Comparison of ENCODE assay signal across 8 mouse cellular contexts in genomic region chr17:84959665-84960020, GRCm38 (mm10). TPM values are rescaled to one million over a fixed set of nuclear protein-coding genes. Genes with fewer than 3 reads are reported as not detected.
DNase-seq lines count a peak whose midpoint lies in the region; ATAC-seq and TF ChIP-seq lines count a peak whose summit lies in the region.

No protein-coding gene starts in this region.

- H3K4me1 ChIP-seq in cerebellum, adult 2 months (ENCODE audit: control insufficient read depth, insufficient read depth, low read length), result peaks cover 5% of the 10 kb centered on the region; the same call in 1 of the 2 replicates
- H3K4me1 ChIP-seq in megakaryocyte, embryonic 14.5 days, result peaks cover 54% of the 10 kb centered on the region
- peaks cover 17% of the 10 kb centered on the region for H3K4me1 ChIP-seq in limb, embryonic 14.5 days (ENCODE audit: control insufficient read depth, insufficient read depth, low read length)
- H3K4me1 ChIP-seq in stomach, embryonic 16.5 days (ENCODE audit: control insufficient read depth, insufficient read depth, low read length), result peaks cover 21% of the 10 kb centered on the region

- TF ChIP-seq POLR2A in cerebellum, adult 2 months (IDR thresholded peaks at IDR 0.05; ENCODE audit: borderline replicate concordance, insufficient read depth, low read length), result no peak
- no peak for TF ChIP-seq POLR2A in limb, embryonic 14.5 days (IDR thresholded peaks at IDR 0.05; ENCODE audit: borderline replicate concordance, extremely low read depth, insufficient read depth, insufficient read length)

- H3K4me2 ChIP-seq in limb, embryonic 14.5 days (replicated peaks; ENCODE audit: low read depth, low read length, severe bottlenecking), result peak overlapping the region; percentile 65
- peak overlapping the region; percentile 81 for H3K4me2 ChIP-seq in stomach, embryonic 16.5 days (ENCODE audit: low read depth, low read length)

- H3K9me3 ChIP-seq in megakaryocyte, embryonic 14.5 days, result no peaks in the 10 kb centered on the region
- H3K9me3 ChIP-seq in limb, embryonic 14.5 days (ENCODE audit: control insufficient read depth, low read length), result no peaks in the 10 kb centered on the region
- no peaks in the 10 kb centered on the region for H3K9me3 ChIP-seq in stomach, embryonic 16.5 days (replicated peaks; ENCODE audit: control insufficient read depth, low read length)

- peak overlapping the region; percentile 56 for H3K4me3 ChIP-seq in cerebellum, adult 2 months (replicated peaks; ENCODE audit: insufficient read depth, low read depth, low read length)
- H3K4me3 ChIP-seq in megakaryocyte, embryonic 14.5 days (replicated peaks), result peak overlapping the region; percentile 95
- H3K4me3 ChIP-seq in limb, embryonic 14.5 days (replicated peaks; ENCODE audit: low read length), result peak overlapping the region; percentile 93
- peak overlapping the region; percentile 95 for H3K4me3 ChIP-seq in stomach, embryonic 16.5 days (replicated peaks; ENCODE audit: low read length)

- WGBS in cerebellum, adult 2 months, result 19% methylated on average over 3 of the region's 3 CpGs
- WGBS in limb, embryonic 14.5 days, result 65% methylated on average over 3 of the region's 3 CpGs
- WGBS in stomach, embryonic 16.5 days, result 34% methylated on average over 3 of the region's 3 CpGs

- no peak for TF ChIP-seq CTCF in cerebellum, adult 2 months (IDR thresholded peaks at IDR 0.05; ENCODE audit: borderline replicate concordance, insufficient read depth, low read depth, low read length)

- peaks cover 17% of the 10 kb centered on the region for H3K36me3 ChIP-seq in megakaryocyte, embryonic 14.5 days (replicated peaks; ENCODE audit: low read length)
- no peaks in the 10 kb centered on the region for H3K36me3 ChIP-seq in limb, embryonic 14.5 days (ENCODE audit: control insufficient read depth, insufficient read depth, low read length)
- no peaks in the 10 kb centered on the region for H3K36me3 ChIP-seq in stomach, embryonic 16.5 days (ENCODE audit: control insufficient read depth, insufficient read depth, low read length)

- no peak overlapping the region for H3K27ac ChIP-seq in cerebellum, adult 2 months (ENCODE audit: insufficient read depth, low read length)
- H3K27ac ChIP-seq in limb, embryonic 14.5 days (replicated peaks; ENCODE audit: low read depth, low read length), result no peak overlapping the region
- H3K27ac ChIP-seq in stomach, embryonic 16.5 days (ENCODE audit: low read length), result no peak overlapping the region

- no peak for DNase-seq in cerebellum, adult 2 months
- DNase-seq in limb, embryonic 14.5 days (ENCODE audit: low spot score), result no peak
- no peak for DNase-seq in urinary bladder, postnatal 25 days (ENCODE audit: low spot score)
- no peak for DNase-seq in ovary, postnatal 10 days (ENCODE audit: low spot score)

- H3K27me3 ChIP-seq in cerebellum, adult 2 months (ENCODE audit: control insufficient read depth, insufficient read depth, low read length), result no peaks in the 10 kb centered on the region
- no peaks in the 10 kb centered on the region for H3K27me3 ChIP-seq in megakaryocyte, embryonic 14.5 days (replicated peaks)
- no peaks in the 10 kb centered on the region for H3K27me3 ChIP-seq in limb, embryonic 14.5 days (ENCODE audit: control insufficient read depth, insufficient read depth, low read length)
- no peaks in the 10 kb centered on the region for H3K27me3 ChIP-seq in stomach, embryonic 16.5 days (ENCODE audit: control insufficient read depth, insufficient read depth, low read length)

- H3K9ac ChIP-seq in limb, embryonic 14.5 days (ENCODE audit: low read depth, low read length, severe bottlenecking), result 0 out of 2 replicates have a peak overlapping the region, but pooled peaks have one; percentile 94
- H3K9ac ChIP-seq in stomach, embryonic 16.5 days (ENCODE audit: low read length), result no peak overlapping the region

- ATAC-seq in cerebellum, adult (ENCODE audit: insufficient number of reproducible peaks, low FRiP score, low TSS enrichment), result no peak
- no peak for ATAC-seq in megakaryocyte, adult 5-6 weeks (ENCODE audit: poor library complexity, severe bottlenecking)
- ATAC-seq in limb, embryonic 14.5 days (ENCODE audit: low FRiP score, low read depth), result no peak
- ATAC-seq in stomach, embryonic 16.5 days (ENCODE audit: insufficient read depth, low FRiP score), result no peak

RNA-seq across cellular contexts. Expression of gene Ppm1b, which starts 3.1 kb away (rescaled TPM):
- 138 and 142 TPM in 2 replicates for polyA plus RNA-seq in cerebellum, adult 2 months (2012; rRNA removed)
- 14.4 and 16.4 TPM in 2 replicates for polyA plus RNA-seq in megakaryocyte, embryonic 14.5 days (2012; ENCODE audit: insufficient read depth, low replicate concordance)
- 42.9 and 46.0 TPM in 2 replicates for total RNA-seq in megakaryocyte, adult 5-6 weeks (2015)
- total RNA-seq in megakaryocyte, adult 5-6 weeks (2017), result 40.0 and 41.4 TPM in 2 replicates
- polyA plus RNA-seq in limb, embryonic 14.5 days (2012; rRNA removed), result 51.4 and 59.9 TPM in 2 replicates
- 69.3 and 72.6 TPM in 2 replicates for polyA plus RNA-seq in limb, embryonic 14.5 days (2014; fragmentation: Nextera tagmentation; extraction: Ambion mirVana)
- polyA plus RNA-seq in stomach, embryonic 16.5 days (2015; fragmentation: Nextera tagmentation; extraction: Ambion mirVana), result 45.0 and 56.1 TPM in 2 replicates
